Mouse (Mus musculus): Measurements from ENCODE around the gene Frmpd2. TPM values are rescaled to one million over a fixed set of nuclear protein-coding genes. Genes with fewer than 3 reads are reported as not detected.

The Frmpd2 gene
- total and polyA plus RNA-seq, 3 experiments: not detected

- H3K27ac ChIP-seq (ENCODE audit: insufficient read depth, low read depth): no peak overlapping the region
- no peak for DNase-seq (ENCODE audit: extremely low read depth)
- H3K4me3 ChIP-seq (replicated peaks in 1 of 3; ENCODE audit: low read depth in 2 of 3, low read length in 2 of 3, poor library complexity in 1 of 3): no peak overlapping the region
- H3K79me2 ChIP-seq (replicated peaks; ENCODE audit: control insufficient read depth, extremely low read depth, insufficient read depth, poor library complexity, severe bottlenecking): no peaks in the 10 kb centered on the region
- H3K4me1 ChIP-seq (ENCODE audit: control insufficient read depth in 1 of 2, insufficient read depth in 2 of 2): peaks cover 0 to 6% of the 10 kb centered on the region in 2 experiments; a peak in 2 of 4 replicates
- H3K9ac ChIP-seq (ENCODE audit: insufficient read depth, low read depth): no peak overlapping the region
- no peak overlapping the region for H3K4me2 ChIP-seq (ENCODE audit: insufficient read depth, low read depth, poor library complexity, severe bottlenecking)
- TF ChIP-seq GABPA (IDR thresholded peaks at IDR 0.05; ENCODE audit: insufficient replicate concordance, low read depth, low read length) (no peak), MYC (IDR thresholded peaks at IDR 0.05; ENCODE audit: low read depth, low read length) (no peak), TBP (conservative IDR thresholded peaks at IDR 0.05; ENCODE audit: low read depth, low read length) (no peak), JUN (IDR thresholded peaks at IDR 0.05; ENCODE audit: insufficient read depth, low read depth, low read length) (no peak), POLR2AphosphoS2 (IDR thresholded peaks at IDR 0.05; ENCODE audit: low read depth, low read length) (no peak), MAX (IDR thresholded peaks at IDR 0.05; ENCODE audit: low read length) (no peak), JUND (conservative IDR thresholded peaks at IDR 0.05; ENCODE audit: low read depth, low read length) (no peak), BHLHE40 (IDR thresholded peaks at IDR 0.05; ENCODE audit: low read depth, low read length) (no peak), RAD21 (IDR thresholded peaks at IDR 0.05; ENCODE audit: low read depth, low read length) (no peak), MXI1 (IDR thresholded peaks at IDR 0.05; ENCODE audit: low read depth, low read length) (no peak), CHD1 (IDR thresholded peaks at IDR 0.05; ENCODE audit: low read depth, low read length) (no peak), ZKSCAN1 (IDR thresholded peaks at IDR 0.05; ENCODE audit: borderline replicate concordance, low read depth, low read length) (no peak), PAX5 (IDR thresholded peaks at IDR 0.05; ENCODE audit: low read length) (no peak), NELFE (IDR thresholded peaks at IDR 0.05; ENCODE audit: low read depth, low read length) (no peak), E2F4 (IDR thresholded peaks at IDR 0.05; ENCODE audit: insufficient replicate concordance, low read depth, low read length) (no peak)
- dilution Hi-C loops (cut with MboI; ENCODE audit: extremely low pct_ligation_motif_present, extremely low pct_unique_long_range_greater_than_20kb, low sequenced_read_pairs): no loop called here
- in situ Hi-C loops (cut with MboI; ENCODE audit: low pct_ligation_motif_present, low pct_unique_long_range_greater_than_20kb, low sequenced_read_pairs): no loop called here
- H3K36me3 ChIP-seq (replicated peaks in 1 of 2; ENCODE audit: control insufficient read depth in 1 of 2, insufficient read depth in 1 of 2, low read length in 1 of 2): no peaks in the 10 kb centered on the region
- H3K9me3 ChIP-seq (replicated peaks; ENCODE audit: low read length): no peaks in the 10 kb centered on the region
- peaks cover 9% of the 10 kb centered on the region for H3K27me3 ChIP-seq (replicated peaks)
Observed at GRCm38 (mm10) chr14:33498849-33499248, 27.4 kb downstream of the Frmpd2 start.

- peaks cover 10% of the 10 kb centered on the region for H3K27me3 ChIP-seq (replicated peaks)
- no peak for DNase-seq (ENCODE audit: extremely low read depth)
- no peak overlapping the region for H3K4me2 ChIP-seq (ENCODE audit: insufficient read depth, low read depth, poor library complexity, severe bottlenecking)
- H3K9ac ChIP-seq (ENCODE audit: insufficient read depth, low read depth): no peak overlapping the region
- no peak for TF ChIP-seq TBP (conservative IDR thresholded peaks at IDR 0.05; ENCODE audit: low read depth, low read length)
- no peak for TF ChIP-seq HCFC1 (IDR thresholded peaks at IDR 0.05; ENCODE audit: low read depth, low read length)
- TF ChIP-seq SIN3A (IDR thresholded peaks at IDR 0.05; ENCODE audit: low read length): no peak
- no peak for TF ChIP-seq MEF2A (IDR thresholded peaks at IDR 0.05; ENCODE audit: borderline replicate concordance, low read depth, low read length)
- no peak for TF ChIP-seq POLR2AphosphoS2 (IDR thresholded peaks at IDR 0.05; ENCODE audit: low read depth, low read length)
- no peak for TF ChIP-seq ZNF384 (IDR thresholded peaks at IDR 0.05; ENCODE audit: low read depth, low read length)
- no peak for TF ChIP-seq ZKSCAN1 (IDR thresholded peaks at IDR 0.05; ENCODE audit: borderline replicate concordance, low read depth, low read length)
- no peak for TF ChIP-seq USF2 (conservative IDR thresholded peaks at IDR 0.05; ENCODE audit: low read depth, low read length)
- no peak for TF ChIP-seq NRF1 (IDR thresholded peaks at IDR 0.05; ENCODE audit: low read depth, low read length)
- TF ChIP-seq ZMIZ1 (IDR thresholded peaks at IDR 0.05; ENCODE audit: low read depth, low read length): no peak
- no peak for TF ChIP-seq CTCF (conservative IDR thresholded peaks at IDR 0.05 in 1 of 2, IDR thresholded peaks at IDR 0.05 in 1 of 2; ENCODE audit: low read depth in 2 of 2, low read length in 2 of 2)
- TF ChIP-seq UBTF (IDR thresholded peaks at IDR 0.05; ENCODE audit: low read depth, low read length): no peak
- no peak for TF ChIP-seq MAFK (IDR thresholded peaks at IDR 0.05; ENCODE audit: insufficient replicate concordance, low read length)
- no peak for TF ChIP-seq POLR2A (IDR thresholded peaks at IDR 0.05; ENCODE audit: low read depth, low read length)
- no peak for TF ChIP-seq USF1 (IDR thresholded peaks at IDR 0.05; ENCODE audit: low read depth, low read length)
- TF ChIP-seq MYC (IDR thresholded peaks at IDR 0.05; ENCODE audit: low read depth, low read length): no peak
- TF ChIP-seq PAX5 (IDR thresholded peaks at IDR 0.05; ENCODE audit: low read length): no peak
- no peak for TF ChIP-seq ELF1 (IDR thresholded peaks at IDR 0.05; ENCODE audit: low read depth, low read length)
- no peak for TF ChIP-seq RAD21 (IDR thresholded peaks at IDR 0.05; ENCODE audit: low read depth, low read length)
- no peak overlapping the region for H3K4me3 ChIP-seq (replicated peaks in 1 of 3; ENCODE audit: low read depth in 2 of 3, low read length in 2 of 3, poor library complexity in 1 of 3)
- peaks cover 0 to 6% of the 10 kb centered on the region in 2 experiments; a peak in 2 of 4 replicates for H3K4me1 ChIP-seq (ENCODE audit: control insufficient read depth in 1 of 2, insufficient read depth in 2 of 2)
- dilution Hi-C loops (cut with MboI; ENCODE audit: extremely low pct_ligation_motif_present, extremely low pct_unique_long_range_greater_than_20kb, low sequenced_read_pairs) (no loop called here), in situ Hi-C loops (cut with MboI; ENCODE audit: low pct_ligation_motif_present, low pct_unique_long_range_greater_than_20kb, low sequenced_read_pairs) (no loop called here)
- no peaks in the 10 kb centered on the region for H3K36me3 ChIP-seq (replicated peaks in 1 of 2; ENCODE audit: control insufficient read depth in 1 of 2, insufficient read depth in 1 of 2, low read length in 1 of 2)
- H3K79me2 ChIP-seq (replicated peaks; ENCODE audit: control insufficient read depth, extremely low read depth, insufficient read depth, poor library complexity, severe bottlenecking): no peaks in the 10 kb centered on the region
- no peak overlapping the region for H3K27ac ChIP-seq (ENCODE audit: insufficient read depth, low read depth)
- no peaks in the 10 kb centered on the region for H3K9me3 ChIP-seq (replicated peaks; ENCODE audit: low read length)
Observed at GRCm38 (mm10) chr14:33500631-33501030, 29.1 kb downstream of the Frmpd2 start.

All from CH12.LX (cell line).